Mouse (Mus musculus): ENCODE measurements around the gene Tet1.
A peak's percentile ranks its signal among the peaks of the same experiment; 100 is the strongest.

Gene Tet1

GRCm38 (mm10) chr10:62886799-62887591 lies 21.8 kb downstream of the Tet1 start:
- DNase-seq = peak; percentile 76

- DNase-seq = peak; percentile 12
Observed at GRCm38 (mm10) chr10:62885969-62886798, 22.6 kb downstream of the Tet1 start.

- no peak for DNase-seq
Observed at GRCm38 (mm10) chr10:62885460-62885859, 23.3 kb downstream of the Tet1 start.

- no peak for DNase-seq
Observed at GRCm38 (mm10) chr10:62884517-62884916, 24.3 kb downstream of the Tet1 start.

- DNase-seq = no peak
Observed at GRCm38 (mm10) chr10:62883933-62884372, 24.8 kb downstream of the Tet1 start.

- peak; percentile 22 for DNase-seq
Observed at GRCm38 (mm10) chr10:62881211-62881610, 27.6 kb downstream of the Tet1 start.

- no peak for DNase-seq
Observed at GRCm38 (mm10) chr10:62878056-62878455, 30.7 kb downstream of the Tet1 start.

- no peak for DNase-seq
Observed at GRCm38 (mm10) chr10:62875565-62875964, 33.2 kb downstream of the Tet1 start.

GRCm38 (mm10) chr10:62874828-62875227 lies 34.0 kb downstream of the Tet1 start:
- DNase-seq = no peak

- peak; percentile 70 for DNase-seq
Observed at GRCm38 (mm10) chr10:62866035-62866791, 42.6 kb downstream of the Tet1 start.

- DNase-seq = peak; percentile 84
Observed at GRCm38 (mm10) chr10:62865167-62866034, 43.4 kb downstream of the Tet1 start.

- no peak for DNase-seq
Observed at GRCm38 (mm10) chr10:62863563-62863962, 45.2 kb downstream of the Tet1 start.

- DNase-seq = no peak
Observed at GRCm38 (mm10) chr10:62862435-62862834, 46.4 kb downstream of the Tet1 start.

- DNase-seq = no peak
Observed at GRCm38 (mm10) chr10:62858967-62859366, 49.8 kb downstream of the Tet1 start.

- DNase-seq = no peak
Observed at GRCm38 (mm10) chr10:62856690-62857290, 52.0 kb downstream of the Tet1 start.

GRCm38 (mm10) chr10:62854992-62855391 lies 53.8 kb downstream of the Tet1 start:
- DNase-seq = peak; percentile 23

- no peak for DNase-seq
Observed at GRCm38 (mm10) chr10:62854581-62854980, 54.2 kb downstream of the Tet1 start.

GRCm38 (mm10) chr10:62851578-62851977 lies 57.2 kb downstream of the Tet1 start:
- no peak for DNase-seq

GRCm38 (mm10) chr10:62851025-62851424 lies 57.8 kb downstream of the Tet1 start:
- DNase-seq = no peak

- DNase-seq = no peak
Observed at GRCm38 (mm10) chr10:62848783-62849182, 60.0 kb downstream of the Tet1 start.

GRCm38 (mm10) chr10:62847069-62847626 lies 61.6 kb downstream of the Tet1 start:
- DNase-seq = peak; percentile 57
